Mouse (Mus musculus): ENCODE data around the gene Dnaja2.

DNA sequence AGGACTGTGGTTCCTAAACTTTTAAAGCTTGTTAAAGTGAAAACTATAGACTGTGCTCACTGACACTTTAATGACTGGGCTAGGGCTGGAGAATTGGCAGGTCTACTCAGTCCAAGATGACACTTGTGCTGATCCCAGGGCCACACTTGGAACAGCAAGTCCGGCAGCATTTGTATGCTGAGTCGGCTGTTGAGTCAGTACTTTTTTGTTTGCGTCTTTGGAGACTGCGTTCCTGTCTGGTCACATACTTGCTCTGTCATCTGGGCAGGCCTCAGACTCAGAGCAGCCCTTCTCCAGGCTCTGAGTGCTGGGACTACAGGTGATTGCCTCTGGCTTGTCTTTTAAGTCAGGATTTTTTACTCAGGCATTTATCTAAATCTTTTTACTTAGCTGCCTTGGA is 41.9 kb downstream of the Dnaja2 start:
- no peak for TF ChIP-seq CHD1 (IDR thresholded peaks at IDR 0.05; ENCODE audit: low read depth, low read length)
- no peak for TF ChIP-seq CTCF (conservative IDR thresholded peaks at IDR 0.05 in 1 of 2, IDR thresholded peaks at IDR 0.05 in 1 of 2; ENCODE audit: low read depth in 2 of 2, low read length in 2 of 2)
- no peak for TF ChIP-seq RCOR1 (conservative IDR thresholded peaks at IDR 0.05; ENCODE audit: low read depth, low read length)
- no peak for TF ChIP-seq RAD21 (IDR thresholded peaks at IDR 0.05; ENCODE audit: low read depth, low read length)
